Mouse (Mus musculus): ENCODE results near the gene Golga5. TPM values are rescaled to one million over a fixed set of nuclear protein-coding genes. Genes with fewer than 3 reads are reported as not detected.

Gene Golga5
- polyA plus RNA-seq, 3 experiments from 2014 or later: 24.8 to 26.8 (median 25.1) TPM

DNA sequence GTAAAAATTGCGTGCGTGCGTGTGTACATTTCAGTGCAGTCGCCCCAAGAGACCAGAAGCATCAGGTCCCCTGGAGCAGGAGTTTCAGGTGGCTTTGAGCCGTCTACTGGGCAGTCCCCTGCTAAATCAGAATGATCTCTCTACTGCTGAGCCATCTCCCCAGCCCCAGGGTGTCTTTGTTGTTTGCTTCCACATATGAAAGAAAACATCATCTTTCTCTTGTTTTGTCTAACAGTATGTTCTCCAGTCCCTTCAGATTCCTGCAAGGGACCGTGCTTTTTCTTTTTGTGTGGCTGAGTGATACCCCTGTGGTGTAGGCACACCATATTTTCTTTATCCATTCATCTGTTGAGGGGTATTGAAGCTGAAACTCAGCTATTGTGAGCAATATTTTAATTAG lies 45.8 kb downstream of the Golga5 start:
- ATAC-seq: no peak

- no peak for ATAC-seq
Measured at GRCm38 (mm10) chr12:102516151-102516550, 47.2 kb downstream of the Golga5 start.

DNA sequence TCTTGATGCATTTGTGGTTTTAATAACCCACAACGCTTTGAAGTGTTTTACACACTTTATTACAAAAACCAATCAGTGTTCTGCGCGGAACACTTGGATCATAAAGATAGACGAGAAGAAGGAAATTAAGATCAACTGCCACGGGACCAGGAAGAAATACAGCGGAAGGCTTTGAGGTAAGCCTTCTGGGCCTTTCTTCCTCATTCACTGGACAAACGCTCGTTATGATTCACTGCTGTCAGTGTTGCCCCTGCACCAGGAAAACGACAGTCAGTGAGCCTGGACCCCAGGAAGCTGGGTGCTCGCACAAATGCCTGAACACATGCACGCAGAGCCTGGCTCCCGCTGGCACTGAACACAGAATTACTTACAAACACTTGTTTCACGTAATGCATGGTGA lies 48.7 kb downstream of the Golga5 start:
- no peak for ATAC-seq

GRCm38 (mm10) chr12:102519929-102520720 lies 51.2 kb downstream of the Golga5 start:
- no peak for ATAC-seq

GRCm38 (mm10) chr12:102521777-102522319 lies 52.9 kb downstream of the Golga5 start:
- no peak for ATAC-seq

- ATAC-seq: no peak
Measured at GRCm38 (mm10) chr12:102524216-102524615, 55.3 kb downstream of the Golga5 start.

- ATAC-seq: no peak
Measured at GRCm38 (mm10) chr12:102524760-102525159, 55.8 kb downstream of the Golga5 start.

DNA sequence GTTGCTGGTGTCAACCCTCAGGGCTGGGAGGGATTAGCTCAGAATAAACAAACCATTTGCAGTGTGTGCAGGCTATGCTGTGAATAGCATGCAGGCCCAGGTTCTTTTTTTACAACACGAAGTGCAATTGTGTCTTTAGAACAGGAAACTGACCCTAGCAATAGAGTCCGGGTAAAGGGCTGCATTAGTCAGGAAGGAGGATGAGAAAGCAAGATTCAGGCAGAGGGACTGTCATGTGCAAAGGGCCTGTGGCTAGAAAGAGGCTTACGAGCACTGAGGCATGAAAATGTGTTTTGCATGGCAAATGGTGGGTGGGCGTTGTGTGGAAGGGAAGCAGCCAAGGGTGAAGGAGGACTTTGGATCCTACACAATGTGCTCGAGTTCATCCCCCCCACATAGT lies 59.1 kb downstream of the Golga5 start:
- no peak for ATAC-seq

DNA sequence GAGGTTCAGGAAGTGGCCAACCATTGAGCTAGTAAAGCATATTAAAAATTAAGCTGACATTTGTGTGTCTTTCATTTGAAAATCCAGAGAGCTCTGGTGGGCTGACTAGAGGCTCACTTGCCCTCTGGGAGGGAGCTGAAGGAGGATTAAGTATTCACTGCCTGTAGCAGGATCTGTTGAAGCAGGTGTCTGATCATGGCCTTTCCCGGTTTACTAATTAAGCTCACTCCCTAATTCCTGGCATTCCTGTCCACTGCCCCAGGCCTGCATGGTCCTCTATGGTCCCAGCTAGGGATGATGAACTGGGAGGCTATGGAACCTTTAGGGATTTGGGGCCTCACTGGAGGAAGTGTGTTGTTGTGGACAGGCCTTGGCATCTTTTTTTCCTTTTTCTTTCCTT lies 66.9 kb downstream of the Golga5 start:
- ATAC-seq: no peak

DNA sequence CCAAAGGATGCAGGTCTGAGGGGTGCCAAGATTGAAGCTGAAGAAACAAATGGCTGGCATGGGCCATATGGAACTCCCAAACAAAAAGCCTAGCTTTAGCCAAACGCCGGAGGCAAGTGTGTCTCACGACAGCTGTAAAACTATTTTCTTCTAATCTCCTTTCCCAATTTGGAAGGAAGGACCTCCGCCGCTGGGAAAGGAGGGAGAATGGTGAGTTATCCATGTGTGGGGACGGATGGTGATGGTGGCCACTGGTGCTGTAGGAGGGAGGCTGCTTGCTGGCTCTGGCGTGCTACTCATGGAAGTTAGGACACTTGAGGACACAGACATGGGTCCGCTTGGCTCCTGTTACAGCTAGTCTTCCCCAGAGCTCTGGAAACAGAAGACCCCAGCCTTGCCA lies 71.3 kb downstream of the Golga5 start:
- no peak for ATAC-seq

GRCm38 (mm10) chr12:102541168-102541567 lies 72.2 kb downstream of the Golga5 start:
- ATAC-seq: no peak

- ATAC-seq: no peak
Measured at GRCm38 (mm10) chr12:102545122-102545521, 76.2 kb downstream of the Golga5 start.

Other genes with a start within 250 kb of the Golga5 start
- 10 to 100 TPM; 45.7 to 59.8 (median 53.3) TPM for gene Rin3, start 186.1 kb upstream of the Golga5 start, polyA plus RNA-seq (2017; shearing (Covaris generic))
- gene Lgmn, start 29.3 kb upstream of the Golga5 start, polyA plus RNA-seq (2017; shearing (Covaris generic)): 10 to 100 TPM; 14.6 to 15.5 (median 15.4) TPM
- under 1 TPM in 1 of 3 experiments, not detected in 2; 0.47 TPM for gene Chga, start 85.8 kb downstream of the Golga5 start, polyA plus RNA-seq (2017; shearing (Covaris generic))
- 10 to 100 TPM; 13.4 to 31.0 (median 14.1) TPM for gene Itpk1, start 235.8 kb downstream of the Golga5 start, polyA plus RNA-seq (2017; shearing (Covaris generic))

Measured in inflammation-experienced regulatory T-cells, adult 6 months (primary cell).